Mouse (Mus musculus): Measurements from ENCODE around the gene Slitrk6. TPM values are rescaled to one million over a fixed set of nuclear protein-coding genes. Genes with fewer than 3 reads are reported as not detected.

Gene Slitrk6
- polyA plus RNA-seq, 1 experiment = 0.55 TPM

GRCm38 (mm10) chr14:110739368-110739767 lies 15.6 kb downstream of the Slitrk6 start:
- Histone ChIP-seq H3K4me3 (ENCODE audit: insufficient read depth, low read depth, low read length) (no peak overlapping the region), H3K27ac (ENCODE audit: insufficient read depth, low read depth, low read length) (no peak overlapping the region), H3K4me1 (ENCODE audit: control insufficient read depth, insufficient read depth, low read length) (no peaks in the 10 kb centered on the region), H3K36me3 (ENCODE audit: control insufficient read depth, insufficient read depth, low read length) (no peaks in the 10 kb centered on the region), H3K27me3 (replicated peaks; ENCODE audit: control insufficient read depth, insufficient read depth, low read length) (no peaks in the 10 kb centered on the region)
- TF ChIP-seq POLR2A (IDR thresholded peaks at IDR 0.05; ENCODE audit: low read depth, low read length) (no peak), CTCF (conservative IDR thresholded peaks at IDR 0.05; ENCODE audit: insufficient read depth, insufficient read length, low read depth, low read length) (no peak)
- 94% methylated on average over 1 of the region's 1 CpGs for WGBS
- no peak for DNase-seq

GRCm38 (mm10) chr14:110728344-110728910 lies 26.5 kb downstream of the Slitrk6 start:
- Histone ChIP-seq H3K27ac (ENCODE audit: insufficient read depth, low read depth, low read length) (no peak overlapping the region), H3K4me1 (ENCODE audit: control insufficient read depth, insufficient read depth, low read length) (no peaks in the 10 kb centered on the region), H3K36me3 (ENCODE audit: control insufficient read depth, insufficient read depth, low read length) (no peaks in the 10 kb centered on the region), H3K27me3 (replicated peaks; ENCODE audit: control insufficient read depth, insufficient read depth, low read length) (no peaks in the 10 kb centered on the region), H3K4me3 (ENCODE audit: insufficient read depth, low read depth, low read length) (no peak overlapping the region)
- TF ChIP-seq POLR2A (IDR thresholded peaks at IDR 0.05; ENCODE audit: low read depth, low read length) = no peak
- no peak for TF ChIP-seq CTCF (conservative IDR thresholded peaks at IDR 0.05; ENCODE audit: insufficient read depth, insufficient read length, low read depth, low read length)
- 24% methylated on average over 4 of the region's 4 CpGs for WGBS
- no peak for DNase-seq

GRCm38 (mm10) chr14:110724026-110724576 lies 30.8 kb downstream of the Slitrk6 start:
- WGBS = 21% methylated on average over 2 of the region's 2 CpGs
- DNase-seq = no peak

More at GRCm38 (mm10) chr14:110724026-110724576, 30.8 kb downstream of the Slitrk6 start:
- Histone ChIP-seq H3K4me1 (ENCODE audit: control insufficient read depth, insufficient read depth, low read length) (no peaks in the 10 kb centered on the region), H3K4me3 (ENCODE audit: insufficient read depth, low read depth, low read length) (no peak overlapping the region), H3K27me3 (replicated peaks; ENCODE audit: control insufficient read depth, insufficient read depth, low read length) (no peaks in the 10 kb centered on the region), H3K27ac (ENCODE audit: insufficient read depth, low read depth, low read length) (no peak overlapping the region), H3K36me3 (ENCODE audit: control insufficient read depth, insufficient read depth, low read length) (no peaks in the 10 kb centered on the region)
- TF ChIP-seq POLR2A (IDR thresholded peaks at IDR 0.05; ENCODE audit: low read depth, low read length) (no peak), CTCF (conservative IDR thresholded peaks at IDR 0.05; ENCODE audit: insufficient read depth, insufficient read length, low read depth, low read length) (no peak)
